In the genomic region with DNA sequence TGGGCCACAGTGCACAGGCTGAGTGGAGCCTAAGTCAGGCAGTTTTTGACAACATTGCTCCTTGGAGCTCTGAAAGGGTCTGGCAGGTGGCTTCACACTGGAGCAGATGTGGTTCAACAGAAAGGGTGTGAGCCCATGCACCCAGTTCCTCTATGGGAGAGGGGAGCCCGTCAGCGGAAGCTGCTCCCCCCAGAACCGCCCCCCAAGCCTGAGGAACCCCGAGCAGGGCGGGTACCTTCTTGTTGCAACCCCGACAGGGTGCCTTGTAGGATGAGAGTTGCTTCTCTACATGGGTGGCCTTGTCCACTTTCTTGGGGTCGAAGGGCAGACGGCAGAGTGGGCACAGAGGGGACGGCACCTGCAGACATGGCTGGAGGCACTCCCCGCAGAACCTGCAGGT, we compare ENCODE assay signal across 26 mouse cellular contexts. TPM values are rescaled to one million over a fixed set of nuclear protein-coding genes. Genes with fewer than 3 reads are reported as not detected.
A peak's percentile ranks its signal among the peaks of the same experiment; 100 is the strongest.
DNase-seq lines count a peak whose midpoint lies in the region; ATAC-seq and TF ChIP-seq lines count a peak whose summit lies in the region.
"Had no signal": no experiment of that assay in that cellular context is flagged by ENCODE, and none has a peak within 500 bp of the region (broad histone marks: within the 10 kb centered on the region; RNA-seq: fewer than 3 reads in every experiment).

No protein-coding gene starts in this region.

- H3K36me3 ChIP-seq in spleen, adult 2 months (ENCODE audit: control insufficient read depth, insufficient read depth, low read length) = peaks cover 25% of the 10 kb centered on the region
- H3K36me3 ChIP-seq in thymus, adult 2 months (ENCODE audit: control insufficient read depth, insufficient read depth, low read length) = peaks cover 17% of the 10 kb centered on the region

- ATAC-seq in granulocyte monocyte progenitor cell, adult 5-6 weeks (replicated peaks; ENCODE audit: poor library complexity, severe bottlenecking) = peak; percentile 47
- ATAC-seq: forebrain, embryonic 15.5 days; intestine, postnatal 0 days had no signal

- WGBS in spleen, adult 2 months = 49% methylated on average over 10 of the region's 10 CpGs
- 9% methylated on average over 10 of the region's 10 CpGs for WGBS in thymus, adult 2 months

- peak overlapping the region; percentile 27 for H3K27ac ChIP-seq in spleen, adult 2 months (ENCODE audit: insufficient read depth, low read length)
- H3K27ac ChIP-seq in thymus, adult 2 months (ENCODE audit: control insufficient read depth, insufficient read depth, low read length) = peak overlapping the region; percentile 97
- no peak overlapping the region for H3K27ac ChIP-seq in gastrocnemius, adult 2 months
- H3K27ac ChIP-seq: forebrain, embryonic 15.5 days; heart, adult 2 months; hindbrain, embryonic 12.5 days; liver, embryonic 14.5 days; stomach, postnatal 0 days had no signal

- H3K4me3 ChIP-seq in spleen, adult 2 months (ENCODE audit: extremely low read depth, insufficient read depth, insufficient read length) = peak overlapping the region; percentile 22; the same call in 1 of the 2 replicates
- peak overlapping the region; percentile 76 for H3K4me3 ChIP-seq in thymus, adult 2 months (ENCODE audit: control insufficient read depth, insufficient read depth, low read length)
- H3K4me3 ChIP-seq in gastrocnemius, adult 2 months = no peak overlapping the region
- H3K4me3 ChIP-seq: forebrain, embryonic 15.5 days; heart, adult 2 months; hindbrain, embryonic 12.5 days had no signal

- TF ChIP-seq CTCF in spleen, adult 2 months (IDR thresholded peaks at IDR 0.05; ENCODE audit: extremely low read depth, insufficient read depth, insufficient read length, insufficient replicate concordance) = no peak
- no peak for TF ChIP-seq CTCF in thymus, adult 2 months (IDR thresholded peaks at IDR 0.05; ENCODE audit: borderline replicate concordance, control insufficient read depth, extremely low read depth, insufficient read depth, low read length, poor library complexity)
- no peak for TF ChIP-seq CTCF in gastrocnemius, adult 2 months (IDR thresholded peaks at IDR 0.05)

- DNase-seq in spleen, adult 2 months (ENCODE audit: low read depth in 1 of 2, low spot score in 2 of 2) = no peak
- no peak for DNase-seq in spleen, adult 12 weeks (ENCODE audit: low spot score)
- DNase-seq in thymus, adult 2 months = peak; percentile 90
- DNase-seq in thymus, postnatal 4 days = peak; percentile 88
- DNase-seq in cerebellum, postnatal 10 days = no peak
- DNase-seq in gastrocnemius, adult 2 months = no peak
- DNase-seq: adrenal gland, postnatal 25 days; cerebellum, adult 11 months; cerebellum, adult 9-11 months; embryo, embryonic 11 days; gastrocnemius, postnatal 14 days; heart, adult 2 months; heart, postnatal 10 days; layer of hippocampus, adult 9-11 months; lung, embryonic 14.5 days; midbrain, embryonic 14.5 days; right cerebral cortex, postnatal 25 days had no signal

- no peak for TF ChIP-seq POLR2A in spleen, adult 2 months (IDR thresholded peaks at IDR 0.05; ENCODE audit: low read depth, low read length)
- TF ChIP-seq POLR2A in thymus, adult 2 months (IDR thresholded peaks at IDR 0.05; ENCODE audit: control insufficient read depth, extremely low read depth, insufficient read depth, low read length, poor library complexity) = peak; percentile 77

- H3K27me3 ChIP-seq in spleen, adult 2 months (ENCODE audit: control insufficient read depth, insufficient read depth, low read length) = no peaks in the 10 kb centered on the region
- H3K27me3 ChIP-seq in thymus, adult 2 months (ENCODE audit: control insufficient read depth, insufficient read depth, low read length) = no peaks in the 10 kb centered on the region
- H3K27me3 ChIP-seq: forebrain, embryonic 15.5 days; hindbrain, embryonic 12.5 days had no signal

- H3K4me1 ChIP-seq in spleen, adult 2 months (ENCODE audit: control insufficient read depth, insufficient read depth, insufficient read length) = peaks cover 18% of the 10 kb centered on the region; the same call in 1 of the 2 replicates
- peaks cover 63% of the 10 kb centered on the region for H3K4me1 ChIP-seq in thymus, adult 2 months (replicated peaks; ENCODE audit: control insufficient read depth, insufficient read depth, low read length)

- intact Hi-C loops in gastrocnemius, adult 2 months (cut with DNase I) = no loop called here

RNA-seq across cellular contexts. Expression of a gene that starts 5.9 kb away (rescaled TPM):
- 79.6 and 115 TPM in 2 replicates for polyA plus RNA-seq in spleen, adult 2 months (2012; rRNA removed)
- 40.5 and 41.2 TPM in 2 replicates for total RNA-seq in granulocyte monocyte progenitor cell, adult 5-6 weeks (2014; fragmentation: Nextera tagmentation)
- 29.8 and 43.2 TPM in 2 replicates for total RNA-seq in granulocyte monocyte progenitor cell, adult 5-6 weeks (2017)
- polyA plus RNA-seq in thymus, adult 2 months (2012; rRNA removed) = 273 and 296 TPM in 2 replicates
- 10 to 100 TPM; 30.4 to 32.6 TPM for total RNA-seq in gastrocnemius, adult 2 months (2021)

RNA-seq across cellular contexts. Expression of a gene that starts 6.0 kb away (rescaled TPM):
- 40.8 and 50.3 TPM in 2 replicates for polyA plus RNA-seq in spleen, adult 2 months (2012; rRNA removed)
- 11.9 and 33.1 TPM in 2 replicates for total RNA-seq in granulocyte monocyte progenitor cell, adult 5-6 weeks (2014; fragmentation: Nextera tagmentation)
- total RNA-seq in granulocyte monocyte progenitor cell, adult 5-6 weeks (2017) = 9.3 and 14.0 TPM in 2 replicates
- 118 and 136 TPM in 2 replicates for polyA plus RNA-seq in thymus, adult 2 months (2012; rRNA removed)
- 1 to 10 TPM; 6.9 to 7.4 TPM for total RNA-seq in gastrocnemius, adult 2 months (2021)

RNA-seq across cellular contexts. Expression of a gene that starts 9.4 kb away (rescaled TPM):
- polyA plus RNA-seq in spleen, adult 2 months (2012; rRNA removed) = 3.9 and 6.0 TPM in 2 replicates
- not detected in 2 replicates for total RNA-seq in granulocyte monocyte progenitor cell, adult 5-6 weeks (2014; fragmentation: Nextera tagmentation)
- total RNA-seq in granulocyte monocyte progenitor cell, adult 5-6 weeks (2017) = not detected in 2 replicates
- 47.1 and 51.1 TPM in 2 replicates for polyA plus RNA-seq in thymus, adult 2 months (2012; rRNA removed)
- total RNA-seq in gastrocnemius, adult 2 months (2021) = 10 to 100 TPM; 11.3 TPM
- total RNA-seq: adrenal gland, postnatal 25 days; megakaryocyte-erythroid progenitor cell, adult 5-6 weeks had no signal
- polyA plus RNA-seq: forebrain, embryonic 15.5 days; hindbrain, embryonic 12.5 days; midbrain, embryonic 14.5 days; neural tube, embryonic 11.5 days had no signal

RNA-seq across cellular contexts. Expression of a gene that starts 26.7 kb away (rescaled TPM):
- polyA plus RNA-seq in spleen, adult 2 months (2012; rRNA removed) = 17.0 and 20.5 TPM in 2 replicates
- 8.8 and 10.0 TPM in 2 replicates for total RNA-seq in granulocyte monocyte progenitor cell, adult 5-6 weeks (2014; fragmentation: Nextera tagmentation)
- total RNA-seq in granulocyte monocyte progenitor cell, adult 5-6 weeks (2017) = 4.0 and 4.3 TPM in 2 replicates
- 25.0 and 26.2 TPM in 2 replicates for polyA plus RNA-seq in thymus, adult 2 months (2012; rRNA removed)
- 1 to 10 TPM; 5.1 to 6.4 TPM for total RNA-seq in gastrocnemius, adult 2 months (2021)

RNA-seq across cellular contexts. Expression of a gene that starts 37.2 kb away (rescaled TPM):
- polyA plus RNA-seq in spleen, adult 2 months (2012; rRNA removed) = 751 and 823 TPM in 2 replicates
- total RNA-seq in granulocyte monocyte progenitor cell, adult 5-6 weeks (2014; fragmentation: Nextera tagmentation) = 188 and 257 TPM in 2 replicates
- 94.4 and 126 TPM in 2 replicates for total RNA-seq in granulocyte monocyte progenitor cell, adult 5-6 weeks (2017)
- 671 and 705 TPM in 2 replicates for polyA plus RNA-seq in thymus, adult 2 months (2012; rRNA removed)
- total RNA-seq in gastrocnemius, adult 2 months (2021) = 1 to 10 TPM; 6.7 to 7.7 TPM
- polyA plus RNA-seq: C2C12 had no signal

Comparison
In these comparisons a context has a peak if more than half of its experiments do, and no peak if none do; other contexts are left out.
1. DNase-seq: peak in thymus, adult 2 months (single experiment) and thymus, postnatal 4 days (single experiment); none in spleen, adult 2 months (0 of 2), spleen, adult 12 weeks (single experiment), cerebellum, postnatal 10 days (0 of 2) and gastrocnemius, adult 2 months (single experiment).
2. RNA of a gene that starts 9.4 kb away (total RNA-seq): 11.3 TPM in gastrocnemius, adult 2 months; not detected in granulocyte monocyte progenitor cell, adult 5-6 weeks; every median in the first group is over 10 times any median in the second.